Mouse (Mus musculus) E14TG2a.4 (cell line): ENCODE data around the gene Rdh8.

Source experiments
- CTCF ChIP-seq: conservative IDR thresholded peaks from 2 replicates; pipeline ENCODE4 v1.5.1; 2014; ENCODE audit warnings: low read length
- NANOG ChIP-seq: IDR thresholded peaks from 2 replicates; pipeline ENCODE4 v1.6.1; 2014; ENCODE audit warnings: borderline replicate concordance, low read length, mixed read lengths
- POU5F1 ChIP-seq: IDR thresholded peaks from 2 replicates; pipeline ENCODE4 v1.6.1; 2014; ENCODE audit warnings: low read length, borderline replicate concordance

- no peak for TF ChIP-seq CTCF
- TF ChIP-seq NANOG = no peak
- no peak for TF ChIP-seq POU5F1
These were observed 41.6 kb downstream of the Rdh8 start for GRCm38 (mm10) chr9:20859926-20860325.
